Mouse (Mus musculus) midbrain, postnatal 0 days (tissue): Measurements from ENCODE around the gene Vps35l. TPM values are rescaled to one million over a fixed set of nuclear protein-coding genes. Genes with fewer than 3 reads are reported as not detected.

Source experiments
- ATAC-seq: fragments of 200-750 bp; cut with Nextera tagmentation; 2 replicates; pipeline ENCODE4 v1.8.0; 2017; ENCODE audit warnings: moderate number of reproducible peaks, mild to moderate bottlenecking, moderate TSS enrichment, moderate library complexity; ENCODE audit not compliant: low FRiP score
- DNase-seq: peaks from one replicate; pipeline ENCODE4 v3.0.0-alpha.2; 2015; ENCODE audit warnings: low spot score
- H3K27ac ChIP-seq: fragments of 300-500 bp; sonication (generic); 2 replicates; pipeline ENCODE4 v1.5.1; 2014; ENCODE audit warnings: low read depth, mild to moderate bottlenecking, low read length, mixed read lengths
- H3K27me3 ChIP-seq: fragments of 300-500 bp; sonication (generic); 2 replicates; pipeline ENCODE4 v1.6.1; 2014; ENCODE audit warnings: low read length, control low read depth, mixed read lengths; ENCODE audit not compliant: insufficient read depth
- H3K36me3 ChIP-seq: fragments of 300-500 bp; sonication (generic); 2 replicates; pipeline ENCODE4 v1.6.1; 2014; ENCODE audit warnings: low read length, control low read depth, mixed read lengths; ENCODE audit not compliant: insufficient read depth
- H3K4me1 ChIP-seq: fragments of 300-500 bp; sonication (generic); 2 replicates; pipeline ENCODE4 v1.6.1; 2014; ENCODE audit warnings: mild to moderate bottlenecking, control low read depth, antibody characterized with exemption, low read length, mixed read lengths; ENCODE audit not compliant: insufficient read depth
- H3K4me2 ChIP-seq: fragments of 300-500 bp; sonication (generic); 2 replicates; pipeline ENCODE4 v1.6.1; 2014; ENCODE audit warnings: low read depth, mild to moderate bottlenecking, low read length, mixed read lengths; ENCODE audit not compliant: poor library complexity, severe bottlenecking
- H3K4me3 ChIP-seq: fragments of 300-500 bp; sonication (generic); 2 replicates; pipeline ENCODE4 v1.5.1; 2014; ENCODE audit warnings: low read depth, mild to moderate bottlenecking, low read length, moderate library complexity
- H3K9ac ChIP-seq: fragments of 300-500 bp; sonication (generic); replicated peaks from 2 replicates; pipeline ENCODE4 v1.6.1; 2014; ENCODE audit warnings: mild to moderate bottlenecking, low read length, moderate library complexity, mixed read lengths; ENCODE audit not compliant: poor library complexity, severe bottlenecking
- H3K9me3 ChIP-seq: fragments of 300-500 bp; sonication (generic); 2 replicates; pipeline ENCODE4 v1.6.1; 2016; ENCODE audit warnings: low read length, control low read depth
- CTCF ChIP-seq: IDR thresholded peaks from 2 replicates; pipeline ENCODE4 v1.5.1; 2016; ENCODE audit warnings: antibody characterized with exemption, mild to moderate bottlenecking
- WGBS: fragments of 180-500 bp; shearing (Covaris S2); extraction: QIAGEN DNeasy Blood & Tissue Kit; methylation state at CpG from one replicate; pipeline ENCODE4 v1.1.7; 2014; 5-methylcytosine and 5-hydroxymethylcytosine counted together
- polyA plus RNA-seq: library from polyadenylated mRNA; unstranded; fragments of >200 nt; fragmentation: Nextera tagmentation; extraction: Ambion mirVana; gene quantifications from 2 replicates; pipeline ENCODE4 v1.2.1, GENCODE M21; 2015
- total RNA-seq: library from RNA; depleted of rRNA; stranded (reverse); fragments of >200 nt; gene quantifications from 2 replicates; pipeline ENCODE4 v1.2.3, GENCODE M21; 2014

The Vps35l gene
- total and polyA plus RNA-seq, 2 experiments from 2014 or later = 89.4 to 114 TPM

- H3K27me3 ChIP-seq = no peaks in the 10 kb centered on the region
- H3K36me3 ChIP-seq = peaks cover 26% of the 10 kb centered on the region
- H3K9me3 ChIP-seq = no peaks in the 10 kb centered on the region
- DNase-seq (no peak), ATAC-seq (no peak)
- no peak overlapping the region for H3K4me2 ChIP-seq
- H3K9ac ChIP-seq = no peak overlapping the region
- 90% methylated on average over 12 of the region's 12 CpGs for WGBS
- no peak for TF ChIP-seq CTCF
- H3K27ac ChIP-seq = no peak overlapping the region
- no peak overlapping the region for H3K4me3 ChIP-seq
- H3K4me1 ChIP-seq = no peaks in the 10 kb centered on the region
Observed at GRCm38 (mm10) chr7:118811407-118812106, 71.5 kb downstream of the Vps35l start.

GRCm38 (mm10) chr7:118813592-118813991, 73.6 kb downstream of the Vps35l start:
- H3K9me3 ChIP-seq = no peaks in the 10 kb centered on the region
- no peak overlapping the region for H3K9ac ChIP-seq
- no peaks in the 10 kb centered on the region for H3K4me1 ChIP-seq
- H3K4me3 ChIP-seq = no peak overlapping the region
- no peak overlapping the region for H3K4me2 ChIP-seq
- no peak overlapping the region for H3K27ac ChIP-seq
- ATAC-seq (no peak), DNase-seq (no peak)
- 92% methylated on average over 4 of the region's 4 CpGs for WGBS
- TF ChIP-seq CTCF = no peak
- no peaks in the 10 kb centered on the region for H3K27me3 ChIP-seq
- peaks cover 39% of the 10 kb centered on the region for H3K36me3 ChIP-seq

DNA sequence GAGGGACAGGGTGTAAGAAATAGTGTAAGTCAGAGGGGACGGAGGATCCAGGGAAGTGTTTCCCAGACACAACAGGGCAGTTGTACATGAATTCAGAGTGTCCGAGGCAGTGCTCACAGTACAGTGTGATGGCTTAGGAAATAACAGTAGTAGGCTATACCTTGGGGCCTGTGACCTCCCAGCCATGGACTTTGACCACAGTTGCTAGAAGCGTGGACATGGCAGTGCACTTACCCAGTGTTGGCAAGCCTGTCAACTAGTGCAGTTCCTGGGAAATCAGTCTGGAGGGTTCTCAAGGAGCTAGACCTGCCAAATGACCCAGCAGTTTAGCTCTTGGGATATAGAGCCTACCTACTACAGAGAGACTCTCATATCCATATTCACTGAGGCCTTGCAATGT, 76.2 kb downstream of the Vps35l start:
- 95% methylated on average over 3 of the region's 3 CpGs for WGBS
- Histone ChIP-seq H3K36me3 (peaks cover 43% of the 10 kb centered on the region), H3K9ac (no peak overlapping the region), H3K9me3 (no peaks in the 10 kb centered on the region), H3K27me3 (no peaks in the 10 kb centered on the region), H3K4me1 (no peaks in the 10 kb centered on the region), H3K4me3 (no peak overlapping the region), H3K4me2 (no peak overlapping the region), H3K27ac (no peak overlapping the region)
- DNase-seq (no peak), ATAC-seq (no peak)
- no peak for TF ChIP-seq CTCF

DNA sequence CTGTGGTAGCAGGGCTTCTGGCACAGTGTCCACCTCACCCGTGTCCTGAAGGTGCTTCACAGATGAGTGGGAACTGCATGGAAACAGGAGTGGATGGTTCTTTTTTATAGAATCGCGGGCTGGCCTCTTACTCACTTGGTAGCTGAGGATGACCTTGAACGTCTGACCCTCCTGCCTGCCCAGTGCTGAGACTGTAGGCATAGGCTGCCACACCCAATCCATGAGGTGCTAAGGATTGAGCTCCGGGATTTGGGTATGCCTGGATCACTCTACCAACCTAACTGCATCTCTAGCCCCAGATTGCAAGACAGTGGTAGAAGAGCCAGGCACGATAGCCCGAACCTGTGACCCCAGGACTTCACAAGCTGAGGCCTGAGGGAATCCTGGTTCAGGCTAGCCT, 77.7 kb downstream of the Vps35l start:
- Histone ChIP-seq H3K36me3 (peaks cover 45% of the 10 kb centered on the region), H3K4me1 (no peaks in the 10 kb centered on the region), H3K4me3 (no peak overlapping the region), H3K9me3 (no peaks in the 10 kb centered on the region), H3K4me2 (no peak overlapping the region), H3K27me3 (no peaks in the 10 kb centered on the region), H3K9ac (no peak overlapping the region), H3K27ac (no peak overlapping the region)
- DNase-seq = no peak
- 97% methylated on average over 7 of the region's 7 CpGs for WGBS
- TF ChIP-seq CTCF = no peak
- ATAC-seq = no peak

GRCm38 (mm10) chr7:118819666-118820065, 79.6 kb downstream of the Vps35l start:
- no peak for TF ChIP-seq CTCF
- WGBS = 83% methylated on average over 1 of the region's 1 CpGs
- Histone ChIP-seq H3K27me3 (no peaks in the 10 kb centered on the region), H3K36me3 (peaks cover 39% of the 10 kb centered on the region), H3K4me3 (no peak overlapping the region), H3K4me1 (no peaks in the 10 kb centered on the region), H3K27ac (no peak overlapping the region), H3K9ac (no peak overlapping the region), H3K4me2 (no peak overlapping the region), H3K9me3 (no peaks in the 10 kb centered on the region)
- ATAC-seq (no peak), DNase-seq (no peak)

DNA sequence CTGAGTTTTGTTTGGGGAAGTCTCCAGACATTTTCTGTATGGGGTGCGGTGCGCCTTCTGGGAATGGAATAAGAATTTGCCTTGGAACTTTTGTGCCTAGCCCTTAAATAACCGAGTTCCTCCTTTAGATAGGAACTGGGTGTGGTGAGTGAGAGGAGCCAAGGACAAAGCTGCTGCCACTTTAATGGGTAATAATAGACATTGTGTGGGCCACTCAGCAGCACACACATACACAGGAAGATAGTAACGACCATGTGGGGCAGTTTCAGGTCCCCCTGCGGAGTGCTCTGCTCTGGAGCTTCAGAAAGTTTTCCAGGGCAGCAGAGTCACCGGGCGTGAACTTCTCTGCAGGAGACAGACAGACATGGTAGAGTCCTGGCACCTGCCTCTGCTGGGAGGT, 81.3 kb downstream of the Vps35l start:
- WGBS = 76% methylated on average over 7 of the region's 7 CpGs
- ATAC-seq = no peak
- no peaks in the 10 kb centered on the region for H3K4me1 ChIP-seq

More for the DNA sequence above, 81.3 kb downstream of the Vps35l start:
- Histone ChIP-seq H3K4me3 (no peak overlapping the region), H3K27ac (no peak overlapping the region), H3K9ac (no peak overlapping the region), H3K27me3 (no peaks in the 10 kb centered on the region), H3K9me3 (no peaks in the 10 kb centered on the region), H3K36me3 (peaks cover 37% of the 10 kb centered on the region), H3K4me2 (no peak overlapping the region)
- DNase-seq = no peak
- no peak for TF ChIP-seq CTCF
